Mouse (Mus musculus): ENCODE results near the gene Crygb.

- no peak for TF ChIP-seq CTCF (IDR thresholded peaks at IDR 0.05; ENCODE audit: insufficient read depth, low read length)
- no peak for TF ChIP-seq POLR2A (IDR thresholded peaks at IDR 0.05; ENCODE audit: borderline replicate concordance, extremely low read depth, low read depth, low read length)
Observed at GRCm38 (mm10) chr1:65090370-65090769, 8.3 kb upstream of the Crygb start.

Measured in lung, adult 2 months (tissue).